Mouse (Mus musculus) naive thymus-derived CD4-positive, alpha-beta T cell, adult 2 months (primary cell): ENCODE results near the gene Naa50.

Experiments
- DNase-seq: peaks from one replicate; pipeline ENCODE4 v3.0.0-alpha.2; 2011; ENCODE audit warnings: low read depth

Gene Naa50

DNA sequence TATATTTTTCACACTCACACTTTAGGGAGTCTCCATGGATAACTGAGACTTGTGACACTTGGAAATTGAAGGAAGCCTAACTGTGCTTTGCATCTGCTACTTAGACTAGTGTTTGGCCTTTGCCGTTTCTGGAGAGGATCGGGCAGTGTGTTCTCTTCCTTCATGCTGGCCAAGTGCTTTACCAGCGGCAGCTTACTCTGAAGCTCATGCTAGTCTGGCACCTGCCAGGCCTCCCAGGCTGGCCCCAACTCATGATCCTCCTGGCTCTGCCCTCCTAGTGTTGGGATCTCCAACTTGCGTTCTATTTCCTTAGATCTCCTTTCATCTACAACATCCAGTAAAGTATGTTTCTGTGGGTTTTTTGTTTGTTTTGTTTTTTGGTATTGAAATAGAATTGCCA lies 60.5 kb downstream of the Naa50 start:
- DNase-seq = no peak

- DNase-seq = no peak
Observed at GRCm38 (mm10) chr16:44204331-44204730, 64.7 kb downstream of the Naa50 start.

- DNase-seq = no peak
Observed at GRCm38 (mm10) chr16:44205973-44206372, 66.3 kb downstream of the Naa50 start.

DNA sequence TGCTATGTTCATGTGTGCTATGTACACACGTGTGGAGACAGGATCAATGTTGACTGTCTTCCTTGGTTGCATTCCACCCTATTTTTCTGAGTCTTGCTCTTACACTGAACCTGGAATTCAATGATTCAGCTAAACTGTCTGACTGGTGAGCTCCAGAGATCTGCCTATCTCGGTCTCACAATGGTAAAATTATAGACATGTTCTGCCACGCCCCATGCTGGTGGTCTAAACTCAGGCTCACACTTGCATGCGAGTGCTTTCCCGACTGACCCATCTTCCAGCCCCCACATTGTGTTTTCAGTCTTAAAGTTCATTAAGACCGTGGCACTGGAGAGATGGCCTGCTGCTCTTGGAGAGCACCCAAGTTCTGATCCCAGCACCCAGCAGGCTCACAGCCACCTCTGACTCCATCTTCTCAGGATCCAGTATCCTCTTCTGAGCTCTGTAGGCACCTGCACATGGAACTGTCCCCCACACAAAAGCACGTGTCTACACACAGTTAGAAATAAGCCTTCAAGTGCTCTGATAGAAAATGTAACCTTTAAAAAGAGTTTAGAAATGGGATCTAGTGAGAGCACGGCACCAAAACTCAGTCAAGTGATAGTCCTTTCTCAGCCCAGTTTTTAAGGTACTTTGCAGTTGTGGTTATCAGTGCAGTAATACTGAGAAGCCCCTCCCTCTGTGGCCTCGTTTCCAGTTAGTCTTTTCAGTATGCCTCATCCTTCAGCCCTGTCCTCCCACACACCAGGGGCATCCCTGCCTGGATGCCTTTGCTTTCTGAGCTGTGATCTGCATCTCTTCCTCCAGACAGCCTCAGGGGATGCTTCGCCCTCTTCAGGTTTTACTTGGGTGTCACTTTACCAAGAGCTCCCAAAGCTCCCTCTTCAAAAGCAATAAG lies 70.8 kb downstream of the Naa50 start:
- DNase-seq = no peak

DNA sequence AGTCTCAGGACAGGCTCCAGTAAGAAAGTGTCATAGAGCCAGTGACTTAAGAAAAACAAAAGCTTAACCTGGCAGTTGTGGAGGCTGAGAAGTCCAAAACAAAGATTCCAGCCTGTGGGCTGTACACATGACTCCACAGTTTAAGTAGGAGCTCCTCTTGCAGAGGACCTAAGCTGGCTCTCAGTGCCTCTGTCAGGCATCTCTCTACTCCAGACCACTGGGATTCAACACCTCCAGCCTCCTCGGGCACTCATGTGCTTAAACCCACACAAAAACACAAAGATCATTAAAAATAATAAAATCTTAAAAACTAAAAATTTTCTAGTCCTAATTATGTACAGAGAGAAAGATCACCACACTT lies 71.4 kb downstream of the Naa50 start:
- DNase-seq = no peak

- DNase-seq = no peak
Observed at GRCm38 (mm10) chr16:44212703-44213102, 73.1 kb downstream of the Naa50 start.
